In the genomic region with DNA sequence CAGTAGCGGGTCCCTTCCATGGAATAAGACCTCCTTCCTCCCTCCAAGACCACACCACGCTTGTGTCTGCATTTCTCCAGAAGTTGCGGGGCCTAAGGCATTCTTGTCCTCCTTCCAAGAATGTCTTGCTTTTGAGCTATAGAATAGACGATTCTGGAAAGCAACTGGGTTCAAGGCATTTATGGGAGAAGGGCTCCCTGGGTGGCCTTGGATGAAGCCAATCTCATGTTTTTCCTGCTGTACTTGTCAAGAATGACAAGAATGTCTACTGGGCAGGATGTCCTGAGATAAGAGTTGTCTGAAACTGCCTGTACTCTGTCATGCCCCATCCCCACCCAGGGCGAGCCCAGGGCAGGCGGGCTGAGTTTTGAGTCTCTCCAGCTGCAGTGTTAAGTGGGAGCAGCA, we compare ENCODE assay signal across 9 mouse cellular contexts. TPM values are rescaled to one million over a fixed set of nuclear protein-coding genes. Genes with fewer than 3 reads are reported as not detected.
A peak's percentile ranks its signal among the peaks of the same experiment; 100 is the strongest.
DNase-seq lines count a peak whose midpoint lies in the region; ATAC-seq and TF ChIP-seq lines count a peak whose summit lies in the region.
"Had no signal": no experiment of that assay in that cellular context is flagged by ENCODE, and none has a peak within 500 bp of the region (broad histone marks: within the 10 kb centered on the region; RNA-seq: fewer than 3 reads in every experiment).

No protein-coding gene starts in this region.

- peak; percentile 90 for ATAC-seq in lung, embryonic 14.5 days (ENCODE audit: insufficient read depth)
- peak; percentile 30; the same call in 1 of the 2 replicates for ATAC-seq in stomach, postnatal 0 days (ENCODE audit: low FRiP score, low TSS enrichment)

- WGBS in lung, embryonic 14.5 days: 24% methylated on average over 6 of the region's 6 CpGs
- WGBS in stomach, postnatal 0 days: 33% methylated on average over 6 of the region's 6 CpGs

- no peak for TF ChIP-seq CTCF in lung, embryonic 14.5 days (IDR thresholded peaks at IDR 0.05; ENCODE audit: low read depth)
- TF ChIP-seq CTCF in stomach, postnatal 0 days (IDR thresholded peaks at IDR 0.05; ENCODE audit: low read depth): no peak

- H3K4me1 ChIP-seq in lung, embryonic 14.5 days (ENCODE audit: insufficient read depth): peaks cover 12% of the 10 kb centered on the region; the same call in 1 of the 2 replicates
- H3K4me1 ChIP-seq in stomach, postnatal 0 days (replicated peaks; ENCODE audit: control insufficient read depth, insufficient read depth): no peaks in the 10 kb centered on the region
- H3K4me1 ChIP-seq: embryonic facial prominence, embryonic 15.5 days had no signal

- TF ChIP-seq EP300 in stomach, postnatal 0 days (optimal IDR thresholded peaks at IDR 0.05): no peak

- H3K36me3 ChIP-seq in lung, embryonic 14.5 days (ENCODE audit: insufficient read depth): no peaks in the 10 kb centered on the region
- no peaks in the 10 kb centered on the region for H3K36me3 ChIP-seq in stomach, postnatal 0 days (ENCODE audit: control insufficient read depth, insufficient read depth, low read length)
- H3K36me3 ChIP-seq: embryonic facial prominence, embryonic 15.5 days had no signal

- no peak overlapping the region for H3K4me3 ChIP-seq in lung, embryonic 14.5 days (ENCODE audit: low read depth, low read length)
- H3K4me3 ChIP-seq in stomach, postnatal 0 days (ENCODE audit: low read depth, low read length): no peak overlapping the region
- H3K4me3 ChIP-seq: embryonic facial prominence, embryonic 15.5 days had no signal

- peak overlapping the region; percentile 58 for H3K27ac ChIP-seq in lung, embryonic 14.5 days (ENCODE audit: low read depth)
- no peak overlapping the region for H3K27ac ChIP-seq in stomach, postnatal 0 days (replicated peaks)
- H3K27ac ChIP-seq: embryonic facial prominence, embryonic 15.5 days had no signal

- H3K4me2 ChIP-seq in lung, embryonic 14.5 days: no peak overlapping the region
- no peak overlapping the region for H3K4me2 ChIP-seq in stomach, postnatal 0 days (replicated peaks; ENCODE audit: low read depth)
- H3K4me2 ChIP-seq: embryonic facial prominence, embryonic 15.5 days had no signal

- peak; percentile 83 for DNase-seq in lung, embryonic 14.5 days
- DNase-seq in lung, adult 18-20 months: no peak
- DNase-seq in heart, postnatal 4 days: peak; percentile 39
- DNase-seq in kidney, postnatal 10 days: peak; percentile 61
- DNase-seq in stomach, postnatal 0 days (ENCODE audit: low spot score): no peak
- DNase-seq in cerebellum, adult 9-11 months: no peak
- DNase-seq in left cerebral cortex, adult 11 months (ENCODE audit: low spot score): no peak
- DNase-seq: cerebellum, adult 18-20 months had no signal

- 0 out of 2 replicates have a peak, but pooled peaks cover 4% of the 10 kb centered on the region for H3K27me3 ChIP-seq in lung, embryonic 14.5 days (ENCODE audit: insufficient read depth, low read length)
- H3K27me3 ChIP-seq in stomach, postnatal 0 days (ENCODE audit: control insufficient read depth, insufficient read depth, low read length): no peaks in the 10 kb centered on the region

- no peak overlapping the region for H3K9ac ChIP-seq in lung, embryonic 14.5 days
- no peak overlapping the region for H3K9ac ChIP-seq in stomach, postnatal 0 days (ENCODE audit: low read length)
- H3K9ac ChIP-seq: embryonic facial prominence, embryonic 15.5 days had no signal

- no peaks in the 10 kb centered on the region for H3K9me3 ChIP-seq in lung, embryonic 14.5 days (ENCODE audit: low read depth, low read length)
- H3K9me3 ChIP-seq in stomach, postnatal 0 days (ENCODE audit: control insufficient read depth, low read length): no peaks in the 10 kb centered on the region
- H3K9me3 ChIP-seq: embryonic facial prominence, embryonic 15.5 days had no signal

RNA-seq across cellular contexts. Expression of a gene that starts 30.4 kb away (rescaled TPM):
- 49.3 and 49.8 TPM in 2 replicates for polyA plus RNA-seq in lung, embryonic 14.5 days (2014; fragmentation: Nextera tagmentation; extraction: Ambion mirVana)
- total RNA-seq in heart, postnatal 4 days (2021): 10 to 100 TPM; 71.5 to 76.9 TPM
- polyA plus RNA-seq in stomach, postnatal 0 days (2015; fragmentation: Nextera tagmentation; extraction: Ambion mirVana): 28.9 and 30.0 TPM in 2 replicates

RNA-seq across cellular contexts. Expression of a gene that starts 41.6 kb away (rescaled TPM):
- 414 and 435 TPM in 2 replicates for polyA plus RNA-seq in lung, embryonic 14.5 days (2014; fragmentation: Nextera tagmentation; extraction: Ambion mirVana)
- total RNA-seq in heart, postnatal 4 days (2021): 10 to 100 TPM in 1 of 2 experiments, 1 to 10 TPM in 1; 8.9 to 13.2 TPM
- polyA plus RNA-seq in stomach, postnatal 0 days (2015; fragmentation: Nextera tagmentation; extraction: Ambion mirVana): 137 and 150 TPM in 2 replicates

Comparison
In these comparisons a context has a peak if more than half of its experiments do, and no peak if none do; other contexts are left out.
1. DNase-seq: peak in lung, embryonic 14.5 days (single experiment), heart, postnatal 4 days (single experiment) and kidney, postnatal 10 days (single experiment); none in lung, adult 18-20 months (0 of 2), stomach, postnatal 0 days (single experiment), cerebellum, adult 9-11 months (single experiment) and left cerebral cortex, adult 11 months (single experiment).